Mouse (Mus musculus): ENCODE measurements around the gene Cdh23.
A peak's percentile ranks its signal among the peaks of the same experiment; 100 is the strongest.

The Cdh23 gene

DNA sequence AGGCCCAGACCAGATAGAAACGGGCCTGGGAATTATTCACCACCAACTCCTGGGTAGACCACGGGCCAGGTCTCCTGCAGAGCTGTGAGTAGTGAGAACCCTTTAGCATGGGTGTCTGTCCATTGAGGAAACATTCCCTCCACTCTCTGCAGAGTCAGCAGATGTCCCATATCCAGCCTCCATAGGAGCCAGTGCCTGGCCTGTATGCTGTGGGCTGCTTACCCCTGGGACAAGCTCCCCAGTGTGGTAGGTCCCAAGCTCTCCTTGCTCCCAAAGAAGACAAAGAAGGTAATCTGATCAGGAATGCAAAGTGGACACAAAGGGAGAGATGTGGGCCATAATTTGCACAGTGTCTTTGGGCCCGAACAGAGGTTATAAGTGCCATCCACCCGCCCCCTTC lies 124.8 kb downstream of the Cdh23 start:
- no peak for DNase-seq

DNA sequence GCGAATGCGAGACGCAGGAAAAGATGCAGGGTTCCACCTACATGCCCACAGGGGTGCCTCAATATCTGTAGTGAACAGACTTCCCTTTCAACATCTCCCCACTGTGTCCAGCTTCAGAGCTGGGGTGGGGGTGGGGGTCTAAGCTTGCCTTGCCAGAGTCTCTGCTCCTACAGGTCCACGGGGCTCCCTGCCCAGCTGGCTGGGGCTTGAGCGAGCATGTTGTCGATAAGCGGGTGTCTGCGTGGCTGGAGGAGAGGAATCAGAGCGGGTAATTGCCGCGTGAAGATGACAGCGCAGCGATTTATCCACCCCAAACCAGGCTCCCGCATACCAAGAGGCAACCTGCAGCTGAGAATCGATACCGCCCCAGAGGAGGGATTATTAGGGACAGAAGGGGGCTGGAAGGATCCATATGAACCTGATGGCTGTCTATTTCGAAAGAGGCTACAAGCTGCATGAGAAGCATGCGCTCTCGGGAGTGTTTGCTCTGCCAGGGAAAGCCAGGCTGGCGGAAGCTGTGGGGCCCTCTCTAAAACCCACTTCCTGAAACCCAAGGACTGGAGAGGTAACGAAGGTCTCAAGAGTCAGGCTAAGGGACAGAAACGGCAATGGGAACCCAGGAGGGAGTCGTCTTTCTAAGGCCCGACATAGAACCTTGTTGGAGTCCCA lies 129.8 kb downstream of the Cdh23 start:
- no peak for DNase-seq

DNA sequence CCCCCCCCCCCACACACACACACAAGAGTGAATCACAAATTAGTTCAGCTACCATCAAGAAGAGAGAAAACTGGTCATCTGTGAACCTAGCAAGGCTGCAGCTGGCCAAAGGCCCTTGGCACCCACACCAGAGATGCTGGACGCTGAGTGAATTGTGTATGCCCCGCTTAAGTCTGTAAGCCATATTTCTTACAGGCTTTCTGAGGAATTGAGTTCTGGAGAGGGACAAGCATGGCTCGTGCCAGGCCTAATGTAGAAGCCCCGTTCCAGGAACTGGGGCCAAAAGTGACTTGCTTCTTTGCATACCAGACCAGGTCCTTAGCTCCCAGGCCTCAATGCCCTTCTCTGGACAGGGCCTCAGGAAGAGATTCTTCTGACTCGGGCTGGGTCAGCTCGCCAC lies 132.2 kb downstream of the Cdh23 start:
- DNase-seq = no peak

DNA sequence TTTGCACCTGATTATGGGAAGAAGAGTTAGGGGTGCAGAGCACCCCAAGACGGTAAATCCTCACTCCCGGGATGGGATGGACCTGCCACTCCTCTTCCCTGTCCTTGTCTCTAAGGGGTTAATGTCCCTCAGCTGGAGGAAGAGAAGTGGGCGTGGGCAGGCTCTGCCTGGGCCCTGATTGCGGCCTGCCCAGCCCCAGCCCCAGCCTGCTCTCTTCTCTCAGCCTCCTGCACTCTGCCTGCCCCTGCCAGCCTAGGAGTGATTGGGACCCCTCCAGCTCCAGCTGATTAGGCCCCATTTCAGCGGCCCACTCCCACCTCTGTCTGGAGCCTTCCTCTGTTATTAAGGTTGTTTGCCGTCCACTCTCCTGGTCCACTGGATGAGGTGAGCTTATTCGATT lies 133.3 kb downstream of the Cdh23 start:
- no peak for DNase-seq

DNA sequence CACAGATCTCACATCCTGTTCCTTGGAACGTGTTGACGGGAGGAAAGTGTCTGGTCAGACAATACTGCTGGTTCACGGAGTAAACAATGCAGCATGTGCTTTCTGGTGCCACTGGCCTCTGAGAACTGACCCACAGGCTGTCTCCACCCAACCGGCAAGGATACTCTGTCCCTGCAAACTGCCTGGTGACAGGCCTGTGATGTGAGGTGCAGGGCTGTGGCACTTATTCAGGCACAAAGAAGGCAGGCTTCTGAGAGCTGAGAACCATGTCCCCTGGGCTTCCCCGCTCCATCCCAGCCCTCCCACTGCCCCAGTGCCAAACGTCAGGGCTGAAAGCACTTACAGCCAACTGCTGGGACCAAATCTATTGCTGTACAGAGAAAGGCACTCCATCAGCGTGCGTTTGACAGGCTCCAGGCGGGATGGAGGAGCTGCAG lies 137.8 kb downstream of the Cdh23 start:
- peak; percentile 23 for DNase-seq

DNA sequence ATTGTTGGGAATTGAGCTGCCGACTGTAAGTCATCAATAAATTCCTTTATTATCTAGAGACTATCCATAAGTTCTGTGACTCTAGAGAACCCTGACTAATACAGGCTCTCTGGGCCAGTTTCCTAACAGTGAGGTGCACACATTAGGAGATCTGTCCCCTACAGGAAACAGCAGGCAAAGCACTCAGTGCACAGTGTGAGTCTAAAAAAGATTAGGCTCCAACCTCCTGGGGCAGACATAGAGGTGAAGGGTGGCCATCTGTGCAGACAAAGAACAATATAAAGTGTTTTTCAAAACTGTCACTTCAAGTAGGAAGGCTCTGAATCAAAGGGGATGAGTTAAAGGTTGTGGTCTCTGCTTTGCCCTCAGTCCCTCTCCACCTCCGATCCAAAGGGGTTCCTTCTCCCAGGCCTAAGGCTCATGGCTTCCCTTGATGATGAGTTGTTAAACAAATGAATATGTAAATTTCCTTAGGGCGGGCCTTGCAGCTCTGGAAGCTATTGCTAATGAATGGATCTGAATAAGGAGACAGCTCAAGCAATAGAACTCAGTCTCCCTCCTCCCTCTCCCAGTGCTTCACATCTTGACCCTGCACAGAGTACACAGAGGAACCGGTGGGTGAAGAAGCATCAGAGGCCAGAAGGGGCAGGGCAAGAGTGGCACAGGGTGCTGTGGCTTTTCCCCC lies 143.2 kb downstream of the Cdh23 start:
- DNase-seq = no peak

DNA sequence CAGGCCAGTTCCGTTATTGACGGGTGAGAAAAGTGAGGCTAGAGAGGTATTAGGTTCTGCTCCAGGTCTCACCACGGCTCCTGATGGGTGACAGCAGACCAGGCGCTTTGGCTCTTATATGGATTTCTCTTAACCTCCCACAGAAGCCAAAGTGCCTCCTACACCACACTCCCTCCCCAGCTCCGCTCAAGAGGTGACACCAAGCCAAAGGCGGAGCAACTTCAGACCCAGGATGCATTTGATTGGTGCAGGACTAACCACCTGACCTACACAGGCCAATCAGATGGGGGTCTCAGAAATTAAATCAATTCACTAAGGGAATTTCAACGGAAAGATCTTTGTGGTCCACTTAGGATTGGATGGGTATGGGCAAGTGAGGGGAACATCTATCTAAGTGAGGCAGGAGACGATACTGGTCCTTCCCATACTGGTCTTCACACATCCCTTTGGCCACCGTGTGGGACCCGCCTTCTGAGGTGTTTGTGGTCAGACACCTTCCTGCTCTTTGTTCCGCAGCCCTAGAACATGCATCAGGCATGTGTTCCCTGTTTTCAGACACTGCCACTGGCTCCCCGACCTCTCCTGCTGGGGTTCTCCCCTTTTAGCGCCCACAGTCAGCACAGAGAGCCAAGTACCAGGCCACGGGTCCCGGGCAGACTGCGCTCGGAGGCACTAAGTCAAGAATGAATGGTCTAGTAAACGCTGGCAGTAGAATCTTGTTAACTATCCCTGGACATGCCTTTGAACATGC lies 157.0 kb downstream of the Cdh23 start:
- DNase-seq = no peak

DNA sequence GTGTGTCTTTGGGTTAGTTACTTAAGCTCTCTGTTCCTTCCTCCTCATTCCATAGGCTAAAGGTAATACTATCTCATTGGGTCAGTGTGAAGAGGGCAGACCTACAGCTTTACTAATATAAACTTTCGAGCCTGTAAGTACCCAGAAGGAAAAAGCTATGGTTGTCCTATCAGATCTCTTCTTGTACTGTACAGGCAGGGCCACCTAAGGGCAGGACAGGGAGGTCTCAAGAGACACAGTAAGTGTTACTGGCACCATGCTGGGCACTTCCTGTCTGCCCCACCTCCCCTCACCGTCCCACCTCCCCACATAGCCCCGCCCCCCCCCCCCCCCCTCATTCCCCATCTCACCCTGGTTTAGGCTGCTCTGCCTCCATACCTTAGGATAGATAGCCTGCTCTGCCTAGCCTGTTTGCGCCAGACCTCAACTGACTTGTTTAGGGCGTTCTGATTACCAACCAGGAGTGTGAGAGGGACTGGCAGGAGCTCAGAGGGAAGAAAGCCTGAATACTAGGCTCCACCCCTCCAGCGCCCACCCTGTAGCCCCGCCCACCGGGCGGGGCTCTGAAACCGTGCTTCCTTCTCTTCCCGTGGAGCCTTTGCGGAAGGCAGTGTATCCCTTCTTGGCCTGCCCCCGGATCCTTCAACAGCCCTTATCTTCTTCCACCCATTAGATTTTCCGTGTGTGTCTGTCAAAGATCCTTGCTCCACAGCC lies 160.0 kb downstream of the Cdh23 start:
- DNase-seq = peak; percentile 37

DNA sequence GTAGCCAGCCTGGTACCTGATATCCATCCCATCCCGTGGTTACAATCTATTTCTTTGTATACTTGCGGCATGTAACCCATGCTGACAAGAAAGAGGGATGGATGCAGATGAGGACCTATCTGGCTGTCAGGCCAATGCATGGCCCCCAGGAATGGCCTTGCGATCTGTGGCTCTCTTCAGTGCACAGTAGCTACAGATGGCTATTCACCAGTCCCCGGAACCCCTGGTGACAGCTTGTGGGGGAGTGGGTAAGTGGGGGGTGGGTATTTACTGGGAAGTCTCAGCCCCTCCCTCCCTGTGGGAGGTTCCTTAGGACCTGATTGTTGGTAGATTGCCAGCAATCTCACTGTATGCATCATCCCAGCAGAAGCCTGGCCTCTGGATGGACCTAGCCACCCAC lies 163.8 kb downstream of the Cdh23 start:
- no peak for DNase-seq

DNA sequence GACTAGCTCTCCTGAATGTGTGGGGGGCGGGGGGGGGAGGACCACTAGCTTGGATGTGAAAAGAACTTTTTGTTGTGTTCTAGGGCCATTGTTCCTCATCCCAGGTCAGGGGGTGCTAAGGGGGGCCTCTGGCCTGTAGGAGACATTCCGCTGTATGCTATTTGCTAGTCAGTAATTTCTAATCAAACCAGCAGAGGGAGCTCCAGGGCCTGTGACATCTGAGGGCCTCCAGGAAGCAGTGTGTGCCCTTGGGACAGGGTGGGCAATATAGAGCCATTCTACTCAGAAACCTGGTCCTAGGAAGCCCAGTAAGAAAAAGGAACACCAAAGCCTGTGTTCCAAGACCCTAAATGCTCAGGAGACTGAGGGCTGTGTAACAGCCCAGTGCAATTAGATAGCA lies 164.9 kb downstream of the Cdh23 start:
- peak; percentile 67 for DNase-seq

DNA sequence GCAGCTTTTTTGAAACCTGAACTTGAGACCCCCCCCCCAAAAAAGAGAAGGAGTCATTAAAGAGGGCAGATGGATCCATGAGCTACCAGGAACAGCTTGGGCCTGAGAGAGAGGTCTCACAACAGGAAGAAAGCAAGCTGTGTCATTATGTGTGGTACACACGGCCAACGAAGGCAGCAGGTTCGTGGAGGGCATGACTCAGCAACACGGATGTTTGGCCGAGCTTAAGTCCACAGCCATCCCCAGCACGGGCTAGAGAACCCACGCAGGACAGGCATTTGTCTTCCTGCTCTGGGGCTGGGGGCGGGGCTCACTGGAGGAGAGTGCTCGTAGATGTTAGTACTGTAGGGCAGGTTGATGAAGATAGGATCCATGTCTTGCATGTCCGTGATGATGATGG lies 165.7 kb downstream of the Cdh23 start:
- DNase-seq = no peak

DNA sequence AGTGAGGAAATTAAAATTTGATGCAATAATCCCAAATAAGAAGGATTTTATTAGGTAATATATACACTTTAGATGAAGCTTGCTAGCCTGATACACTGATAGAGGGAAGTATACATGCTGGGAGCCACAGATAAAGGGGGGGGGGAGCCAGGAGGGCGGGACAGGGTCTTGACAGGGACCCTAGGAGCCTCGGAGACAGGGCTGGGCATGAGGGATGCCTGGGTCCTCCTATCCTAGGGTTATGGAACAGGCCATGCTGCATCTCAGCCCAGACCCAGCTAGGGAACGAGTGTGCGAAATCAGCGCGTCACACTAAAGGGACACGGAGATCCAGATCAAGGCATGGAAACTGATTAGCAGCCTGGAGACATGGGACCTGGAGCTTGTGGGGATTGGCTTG lies 168.3 kb downstream of the Cdh23 start:
- DNase-seq = no peak

DNA sequence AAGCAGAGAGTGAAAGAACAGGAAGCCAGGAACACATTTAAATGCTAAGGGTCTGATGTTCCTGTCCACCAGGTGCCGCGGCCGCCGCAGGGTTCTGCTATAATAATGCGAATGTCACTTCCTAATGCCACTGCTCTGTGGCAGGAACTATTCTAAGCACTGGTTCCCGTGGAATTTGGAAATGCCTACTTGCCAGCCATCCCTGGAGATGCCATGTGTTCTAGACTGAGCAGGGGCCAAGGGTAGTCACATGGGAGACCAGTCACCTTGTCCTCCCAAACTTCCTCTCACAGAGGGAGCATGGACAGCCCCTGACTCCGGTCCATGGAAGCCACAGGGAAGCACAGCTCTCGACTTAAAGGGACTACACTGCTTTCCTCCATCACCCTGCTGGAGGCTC lies 171.2 kb downstream of the Cdh23 start:
- DNase-seq = no peak

DNA sequence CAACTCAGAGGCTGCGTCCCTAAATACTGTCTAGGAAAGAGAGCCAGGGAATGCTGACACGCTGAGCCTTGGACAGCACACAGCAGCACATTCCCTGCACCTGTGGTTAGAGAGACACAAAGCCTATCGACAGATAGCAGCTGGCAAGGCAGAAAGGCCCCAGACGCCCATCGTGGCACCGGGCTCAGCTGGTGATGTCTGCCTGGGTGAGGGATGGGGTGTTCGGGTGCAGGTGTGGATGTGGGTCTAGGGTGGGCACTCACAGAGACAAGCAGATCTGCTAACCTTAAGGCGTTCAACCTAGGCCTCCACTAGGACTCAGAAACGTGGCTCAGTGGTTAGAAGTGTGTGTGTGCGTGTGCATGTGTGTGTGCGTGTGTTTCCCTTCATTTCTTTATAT lies 180.0 kb downstream of the Cdh23 start:
- DNase-seq = no peak

DNA sequence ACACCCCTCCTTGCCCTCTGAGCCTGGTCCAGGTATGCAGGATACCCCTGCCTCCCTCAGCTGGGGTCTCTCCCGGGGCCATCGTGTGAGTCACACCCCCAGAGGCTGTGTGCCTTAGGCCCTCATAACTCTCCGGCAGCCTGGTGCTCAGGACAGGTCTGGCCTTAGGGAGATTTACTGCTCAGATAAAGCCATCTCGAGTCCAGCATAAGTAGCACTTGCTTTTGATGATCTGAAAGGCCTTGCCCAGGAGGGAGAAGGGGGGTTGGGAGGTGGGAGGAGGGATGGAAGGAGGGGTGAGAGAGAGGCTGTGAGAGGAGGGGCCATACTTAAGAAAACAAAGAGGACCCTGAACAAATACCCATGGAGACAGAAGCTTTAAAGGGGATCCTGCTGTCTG lies 197.8 kb downstream of the Cdh23 start:
- no peak for DNase-seq

DNA sequence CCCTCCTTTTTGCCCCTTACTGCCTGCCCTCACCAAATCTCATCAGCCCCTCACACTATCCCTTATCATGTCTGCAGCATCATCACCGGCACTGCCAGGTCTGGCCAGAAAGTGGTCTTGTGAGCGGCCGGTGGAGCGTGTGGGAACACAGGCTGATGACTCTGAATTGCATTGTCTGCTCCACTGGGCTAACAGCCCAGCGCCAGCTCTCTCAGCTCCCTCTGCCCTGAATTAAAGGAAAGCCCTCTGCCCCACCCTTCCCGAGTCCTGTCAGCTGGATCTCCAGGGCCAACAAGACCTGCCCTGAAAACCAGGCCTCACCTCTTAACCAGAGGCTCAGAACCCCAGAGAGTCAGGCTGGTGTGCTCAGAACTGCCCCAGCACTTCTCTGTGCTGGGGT lies 201.2 kb downstream of the Cdh23 start:
- peak; percentile 19 for DNase-seq

DNA sequence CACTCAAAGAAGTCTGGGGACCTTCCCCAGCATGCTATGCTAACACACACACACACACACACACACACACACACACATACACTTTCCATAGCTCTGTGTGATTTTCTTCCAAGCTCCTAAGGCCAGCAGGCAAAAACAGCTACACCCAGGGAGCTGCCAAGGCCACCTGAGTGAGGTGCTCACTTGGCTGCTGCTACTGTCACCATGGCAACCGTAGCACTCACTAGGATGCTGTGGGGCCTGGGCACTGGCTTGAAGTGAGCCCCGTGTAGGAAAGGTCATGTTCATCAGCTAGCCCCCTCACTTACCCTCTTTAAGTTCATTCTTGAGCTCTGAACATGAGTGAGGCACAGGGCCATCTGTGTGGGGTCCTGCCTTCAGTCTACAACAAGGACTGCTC lies 204.8 kb downstream of the Cdh23 start:
- no peak for DNase-seq

DNA sequence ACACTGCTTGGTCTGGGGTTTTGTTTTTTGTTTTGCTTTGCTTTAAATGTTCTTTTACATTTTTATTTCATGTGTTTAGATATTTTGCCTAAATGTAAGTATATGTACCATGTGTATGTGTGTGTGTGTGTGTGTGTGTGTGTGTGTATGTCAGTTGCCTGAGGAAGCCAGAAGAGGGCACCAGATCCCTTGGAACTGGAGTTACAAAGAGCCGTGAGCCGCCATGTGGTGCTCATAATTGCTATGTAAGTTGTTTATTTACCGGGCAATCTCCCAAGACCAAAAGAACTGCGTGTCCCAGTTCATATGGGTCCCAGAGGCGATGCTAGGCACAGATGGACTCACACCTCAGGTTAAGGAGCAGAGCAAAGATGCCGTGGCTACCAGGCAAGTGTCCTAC lies 214.9 kb downstream of the Cdh23 start:
- no peak for DNase-seq

DNA sequence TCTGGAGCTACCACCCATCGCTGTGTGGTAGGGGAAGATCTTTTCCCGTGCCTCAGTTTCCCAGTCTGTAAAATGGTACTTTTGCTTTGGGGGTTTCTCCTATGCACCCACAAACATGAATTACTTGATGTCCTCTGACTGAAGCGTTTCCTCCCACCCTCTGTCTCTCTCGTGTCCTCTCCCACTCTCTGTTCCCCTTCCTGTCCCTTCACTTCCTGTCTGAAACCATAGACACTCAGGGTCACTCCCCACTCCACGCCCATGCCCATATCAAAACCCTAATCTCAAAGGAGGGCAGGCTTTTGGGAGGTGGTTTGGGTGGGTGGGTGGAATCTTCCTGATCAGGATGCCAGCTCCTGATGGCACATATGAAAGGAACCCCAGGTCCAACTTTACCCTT lies 221.7 kb downstream of the Cdh23 start:
- DNase-seq = no peak

DNA sequence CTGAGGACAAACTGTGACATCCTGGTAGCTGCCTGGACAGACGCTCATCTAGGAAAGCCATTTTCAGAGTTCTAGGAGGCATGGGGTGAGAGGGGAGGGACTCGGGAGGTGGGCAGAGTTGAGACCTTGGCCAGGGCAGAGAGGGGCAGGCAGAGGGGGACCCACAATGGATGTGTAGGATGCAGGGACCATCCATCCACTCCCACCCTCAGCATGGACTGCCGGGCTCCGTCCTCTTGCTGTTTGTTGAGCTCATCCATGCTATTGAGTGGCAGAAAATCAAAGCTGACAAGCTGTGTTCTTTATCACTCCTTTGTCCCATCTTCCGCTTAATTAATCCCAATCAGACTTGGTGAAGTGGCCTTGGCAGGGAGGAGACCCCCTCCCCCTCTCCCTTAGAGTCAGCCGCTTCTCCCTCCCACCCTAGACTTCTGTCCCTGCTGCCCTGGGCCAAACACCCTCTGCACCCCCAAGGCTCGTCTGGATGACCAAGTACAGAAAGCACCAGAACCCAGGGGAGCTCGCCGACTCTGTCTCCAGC lies 222.4 kb downstream of the Cdh23 start:
- DNase-seq = no peak

DNA sequence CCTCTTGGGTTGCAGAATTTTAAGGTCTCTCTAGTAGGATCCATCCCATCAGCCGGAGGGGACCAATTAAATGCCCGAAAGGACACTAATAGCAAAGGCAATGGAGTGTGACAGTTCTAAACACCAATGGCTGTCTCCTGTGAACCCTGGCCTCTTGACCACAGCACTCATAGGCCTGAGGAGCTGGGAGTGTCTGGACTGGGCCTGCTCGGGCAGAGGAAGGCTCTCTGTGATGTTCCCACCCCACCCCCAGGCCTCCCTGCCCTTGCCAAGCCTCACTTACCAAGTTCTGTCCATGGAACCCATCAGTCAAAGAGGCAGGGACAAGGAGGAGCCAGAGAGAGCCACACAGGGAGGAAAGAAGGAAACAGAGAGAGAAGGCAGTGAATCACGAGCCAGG lies 228.5 kb downstream of the Cdh23 start:
- no peak for DNase-seq

DNA sequence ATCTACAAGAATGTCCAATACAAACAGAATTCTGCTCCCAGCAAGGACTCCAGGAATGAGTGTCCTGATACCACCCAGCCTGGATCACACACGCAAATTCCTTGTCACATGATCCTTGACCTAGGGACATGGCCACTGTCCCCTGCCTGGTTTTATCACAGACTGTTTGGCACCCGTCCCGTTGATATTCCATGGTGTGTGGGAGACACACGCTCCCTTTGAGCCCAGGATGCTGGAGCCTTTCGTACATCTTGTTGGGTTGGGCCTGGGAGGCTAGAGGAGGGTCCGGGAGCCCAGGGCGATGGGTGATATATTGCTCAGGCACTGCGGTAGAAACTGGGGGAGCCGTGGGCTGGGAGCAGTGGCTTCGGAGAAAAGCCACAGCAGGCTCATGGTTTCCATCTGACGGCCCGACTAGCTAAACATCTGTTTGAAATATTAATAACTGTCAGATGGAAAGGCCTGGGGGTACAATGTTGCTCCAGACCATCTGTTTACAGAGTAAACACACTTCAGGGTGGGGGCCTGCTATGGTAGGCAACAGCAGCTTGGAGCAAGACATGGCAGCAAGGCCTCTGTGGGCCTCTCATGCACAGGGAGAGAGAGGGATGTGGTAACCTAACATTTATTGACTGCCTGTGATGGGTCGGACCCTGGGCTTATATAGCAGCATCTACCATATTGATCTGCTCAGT lies 232.2 kb downstream of the Cdh23 start:
- DNase-seq = no peak
